Mouse (Mus musculus) gastrocnemius, postnatal 10 days (tissue): ENCODE results near the gene Jarid2. TPM values are rescaled to one million over a fixed set of nuclear protein-coding genes. Genes with fewer than 3 reads are reported as not detected.
A peak's percentile ranks its signal among the peaks of the same experiment; 100 is the strongest.
"Not testable (repeated sequence)": the region's sequence is repeated elsewhere in the genome, so short reads cannot be mapped to it uniquely, and the experiment has no call there.

ENCODE experiments used
- DNase-seq: peaks from one replicate; pipeline ENCODE4 v3.0.0; 2021; ENCODE audit warnings: mixed read lengths
- long read RNA-seq, 2 experiments: library from polyadenylated mRNA; stranded (forward); transcript quantifications; one replicate each; pipeline ENCODE4 v2.0.0; 2021
- total RNA-seq, 2 experiments: library from RNA; stranded (reverse); gene quantifications; 2 replicates each; pipeline ENCODE4 v1.2.3; 2021

Jarid2 gene
- total RNA-seq, result 10 to 100 TPM; 51.7 to 61.3 TPM
- long read RNA-seq, experiment 1, full-length matches to known transcripts, result 4 of 20 reads
- long read RNA-seq, experiment 1, partial matches to known transcripts, result 8 of 20 reads
- long read RNA-seq, experiment 1, other reads (novel, unspliced or antisense), result 8 of 20 reads
- long read RNA-seq, experiment 2, full-length matches to known transcripts, result 1 of 26 reads
- long read RNA-seq, experiment 2, partial matches to known transcripts, result 13 of 26 reads
- long read RNA-seq, experiment 2, other reads (novel, unspliced or antisense), result 12 of 26 reads

DNA sequence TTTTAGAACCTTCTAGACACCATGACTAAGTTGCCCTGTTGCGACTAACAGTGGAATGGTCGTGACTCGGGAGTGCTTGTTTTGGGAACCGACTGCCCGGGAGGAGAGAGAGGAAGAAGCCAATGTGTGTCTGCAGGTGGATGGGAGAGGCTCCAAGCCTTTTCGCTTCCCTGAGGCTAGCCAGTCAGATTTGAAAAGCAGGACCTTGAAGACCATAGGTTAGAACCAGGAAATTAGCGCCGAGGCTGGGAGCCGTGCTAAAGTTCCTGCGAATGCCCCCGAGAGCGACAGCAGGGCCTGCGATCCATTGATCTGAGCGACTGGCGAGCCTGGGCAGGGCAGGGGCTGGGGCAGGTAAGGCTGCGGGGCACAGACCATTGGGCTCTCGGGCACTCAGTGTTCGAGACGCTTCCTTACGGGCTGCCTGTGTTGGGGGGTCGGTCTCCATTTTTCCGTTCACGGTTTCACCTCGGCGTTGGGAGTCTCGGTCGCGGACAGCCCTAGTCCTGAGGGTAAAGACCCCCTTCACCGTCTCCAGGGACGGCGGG is at the start of gene Jarid2:
Gene Jarid2 (plus strand): TSS at position 51 of the 548 bp plus-strand sequence.
- peak; percentile 42 for DNase-seq

DNA sequence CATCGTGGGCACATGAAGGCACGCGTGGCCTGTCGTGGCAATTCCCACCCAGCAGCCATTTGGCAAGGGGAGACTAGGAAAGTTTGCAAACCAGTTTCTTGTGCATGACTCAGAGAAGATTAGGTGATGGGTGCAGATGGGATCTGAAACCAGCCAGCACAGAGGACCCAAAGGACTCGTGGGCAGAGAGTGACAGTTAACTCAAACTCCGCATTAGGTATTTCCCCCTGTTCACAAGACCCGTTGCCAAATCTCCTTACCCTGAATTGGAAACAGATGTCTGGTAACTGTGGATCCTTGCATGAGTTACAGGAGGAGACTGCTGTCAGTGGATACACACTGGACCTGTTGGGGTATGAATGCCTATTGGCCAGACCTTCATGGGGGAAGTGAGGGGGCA is 48.2 kb upstream of the Jarid2 start:
- no peak for DNase-seq

DNA sequence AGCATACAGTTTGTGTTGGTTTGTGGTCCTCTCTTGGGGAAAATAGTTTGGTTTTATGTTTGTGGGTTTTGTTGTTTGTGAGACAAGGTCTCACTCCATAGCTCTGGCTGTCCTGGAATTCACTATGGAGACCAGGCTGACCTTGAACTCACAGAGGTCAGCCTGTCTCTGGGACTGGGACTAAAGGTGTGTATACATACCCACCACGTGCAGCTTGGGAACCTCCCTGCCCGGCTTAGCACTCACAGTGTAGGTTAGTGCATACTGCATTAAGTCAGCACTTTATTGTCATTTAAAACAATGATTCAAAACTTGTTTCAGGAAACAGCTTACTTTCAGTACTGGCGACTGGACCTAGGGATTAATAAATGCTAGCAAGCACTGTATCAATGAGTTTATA is 41.1 kb upstream of the Jarid2 start:
- DNase-seq, result no peak

DNA sequence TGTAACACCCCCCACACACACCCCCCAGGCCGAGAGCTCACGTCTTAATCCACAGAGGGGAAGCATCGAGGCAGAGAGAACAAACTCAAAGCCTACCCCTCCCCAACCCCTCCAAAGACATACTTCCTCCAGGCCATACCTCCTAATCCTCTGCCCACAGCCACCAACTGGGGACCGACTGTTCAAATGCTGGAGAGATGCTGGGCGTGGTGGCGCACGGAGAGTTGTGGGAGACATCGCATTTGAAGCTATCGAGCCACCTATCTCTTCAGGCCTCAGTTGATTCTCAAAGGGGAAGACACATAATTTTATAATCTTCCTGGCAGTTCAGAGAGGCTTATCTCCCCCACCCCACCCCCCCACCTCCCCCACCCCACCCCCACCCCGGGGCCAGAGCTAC is 31.6 kb upstream of the Jarid2 start:
- DNase-seq, result no peak

DNA sequence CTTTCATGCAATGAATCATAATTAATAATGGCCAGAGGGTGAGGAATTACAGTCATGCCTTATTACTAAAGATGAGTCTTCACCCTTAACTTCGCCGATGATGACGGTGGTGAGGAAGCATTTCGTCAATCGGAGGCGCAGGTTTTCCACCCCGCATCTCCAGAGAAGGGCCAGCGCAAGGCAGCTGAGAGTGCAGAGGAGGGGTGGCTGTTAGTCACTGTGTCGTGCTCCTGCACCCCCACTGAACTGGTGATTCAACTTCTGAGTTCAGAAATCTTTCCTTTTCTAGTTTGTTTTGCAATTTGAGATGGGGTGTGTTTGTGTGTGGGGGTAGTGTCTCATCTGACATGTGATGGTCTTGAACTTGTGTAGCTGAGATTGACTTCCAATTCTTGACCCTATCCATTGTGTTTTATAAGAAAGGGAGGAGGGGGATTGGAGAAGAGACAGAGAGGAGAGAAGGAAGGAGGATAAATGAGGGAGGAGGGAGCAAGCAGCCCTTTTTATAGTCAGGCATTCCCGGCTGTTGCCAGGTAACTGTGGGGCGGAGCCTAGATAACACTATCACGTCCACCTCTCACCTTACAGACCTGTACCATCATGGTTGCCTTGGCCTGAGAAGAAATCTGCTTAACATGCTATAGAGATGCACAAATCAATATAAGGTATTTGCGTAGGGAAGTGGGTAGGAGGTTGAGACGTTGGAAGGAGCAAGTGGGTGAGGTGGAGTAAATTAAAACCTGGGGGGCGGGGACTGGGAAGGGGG is 25.1 kb upstream of the Jarid2 start:
- DNase-seq, result no peak

DNA sequence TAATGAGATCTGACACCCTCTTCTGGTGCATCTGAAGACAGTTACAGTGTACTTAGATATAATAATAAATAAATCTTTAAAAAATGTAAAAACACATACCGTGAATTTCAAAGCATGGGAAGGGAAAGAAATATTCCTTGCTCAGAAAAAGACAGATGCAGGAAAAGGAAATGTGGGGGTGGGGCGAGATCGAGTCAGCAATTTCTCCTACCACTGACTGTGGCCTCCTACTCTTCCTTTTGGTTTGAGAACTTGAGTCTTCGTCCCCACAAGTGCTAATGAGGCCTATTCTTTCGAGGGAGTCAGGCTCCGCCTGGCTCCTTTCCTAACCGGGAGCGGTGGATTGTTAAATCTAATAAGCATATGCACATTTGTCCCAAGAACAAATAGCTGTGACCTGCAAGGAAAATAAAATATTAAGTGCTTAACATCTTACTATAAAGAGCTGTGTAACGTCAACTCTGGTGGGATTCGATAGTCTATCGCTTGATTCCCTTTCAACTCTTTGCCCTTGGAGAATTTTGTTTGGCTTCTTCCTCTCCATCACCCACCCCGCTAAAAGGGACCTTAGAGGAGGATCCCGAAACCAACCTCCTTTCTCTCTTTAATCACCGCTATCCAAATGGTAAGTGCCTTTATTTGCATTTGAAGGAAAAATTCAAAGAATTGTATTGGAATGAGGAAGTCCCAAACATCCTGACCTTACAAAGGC is 24.1 kb upstream of the Jarid2 start:
- DNase-seq, result no peak

DNA sequence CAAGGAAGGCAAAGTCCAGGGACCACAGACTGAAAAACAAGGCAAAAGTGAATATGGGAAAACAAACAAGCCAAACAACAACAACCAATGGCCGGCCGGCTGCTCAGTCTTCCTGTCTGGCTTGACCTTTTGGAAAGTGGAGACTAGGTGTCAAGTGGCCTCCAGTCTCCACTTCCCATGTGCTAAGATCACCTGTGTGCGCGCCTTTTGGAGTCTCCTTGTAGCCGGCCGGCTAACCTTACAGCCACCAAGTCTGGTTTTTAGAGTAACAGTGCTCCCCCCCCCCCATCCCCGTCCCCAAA is 23.6 kb upstream of the Jarid2 start:
- no peak for DNase-seq

DNA sequence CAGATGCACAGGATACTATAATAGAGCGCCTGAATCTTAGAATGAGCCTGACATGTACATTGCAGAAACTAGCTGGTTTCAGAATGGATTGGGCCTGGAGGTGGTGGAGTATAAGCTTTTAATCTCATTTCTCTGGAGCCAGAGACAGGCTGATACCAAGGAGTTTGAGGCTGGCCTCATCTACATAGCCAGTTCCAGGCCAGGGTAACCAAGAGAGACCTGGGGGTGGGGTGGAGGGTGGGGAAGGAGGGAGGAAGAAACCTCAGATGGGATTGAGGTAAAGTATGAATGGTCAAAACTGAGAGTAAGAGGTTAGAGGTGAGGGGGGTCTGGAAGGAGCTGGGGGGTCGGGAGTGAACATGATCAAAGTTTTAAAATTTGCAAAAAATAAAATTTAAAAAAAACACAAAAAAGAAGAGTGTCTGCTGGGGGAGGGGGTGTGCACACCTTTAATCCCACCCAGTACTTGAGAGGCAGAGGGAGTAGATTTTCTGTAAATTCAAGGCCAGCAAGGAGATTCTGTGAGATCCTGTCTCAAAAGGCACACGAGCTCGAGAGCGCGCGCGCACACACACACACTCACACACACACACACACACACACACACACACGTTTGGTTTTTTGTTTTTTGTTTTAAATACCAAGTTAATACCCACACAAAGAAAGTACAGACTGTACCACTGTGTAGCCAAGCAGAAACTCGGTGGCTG is 22.9 kb upstream of the Jarid2 start:
- DNase-seq, result no peak

DNA sequence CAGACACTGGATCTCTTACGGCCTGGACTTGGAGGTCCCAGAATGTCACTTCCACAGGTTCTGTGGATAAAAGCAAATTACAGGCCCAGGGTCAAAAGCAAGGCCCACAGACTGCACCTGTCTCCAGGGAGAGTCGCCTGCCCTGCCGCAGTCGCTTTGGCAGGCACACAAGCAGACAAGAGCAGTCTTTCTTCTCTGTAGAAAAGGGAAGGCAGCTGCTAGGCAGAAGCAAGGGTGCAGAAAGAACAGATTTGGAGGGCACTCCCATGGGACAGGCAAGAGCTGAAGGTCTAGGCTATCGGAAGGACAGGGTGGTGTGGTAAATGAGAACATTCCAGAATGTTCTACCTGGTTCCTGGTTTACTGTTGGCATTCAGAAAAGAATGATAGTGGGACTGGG is 22.1 kb upstream of the Jarid2 start:
- DNase-seq, result no peak

DNA sequence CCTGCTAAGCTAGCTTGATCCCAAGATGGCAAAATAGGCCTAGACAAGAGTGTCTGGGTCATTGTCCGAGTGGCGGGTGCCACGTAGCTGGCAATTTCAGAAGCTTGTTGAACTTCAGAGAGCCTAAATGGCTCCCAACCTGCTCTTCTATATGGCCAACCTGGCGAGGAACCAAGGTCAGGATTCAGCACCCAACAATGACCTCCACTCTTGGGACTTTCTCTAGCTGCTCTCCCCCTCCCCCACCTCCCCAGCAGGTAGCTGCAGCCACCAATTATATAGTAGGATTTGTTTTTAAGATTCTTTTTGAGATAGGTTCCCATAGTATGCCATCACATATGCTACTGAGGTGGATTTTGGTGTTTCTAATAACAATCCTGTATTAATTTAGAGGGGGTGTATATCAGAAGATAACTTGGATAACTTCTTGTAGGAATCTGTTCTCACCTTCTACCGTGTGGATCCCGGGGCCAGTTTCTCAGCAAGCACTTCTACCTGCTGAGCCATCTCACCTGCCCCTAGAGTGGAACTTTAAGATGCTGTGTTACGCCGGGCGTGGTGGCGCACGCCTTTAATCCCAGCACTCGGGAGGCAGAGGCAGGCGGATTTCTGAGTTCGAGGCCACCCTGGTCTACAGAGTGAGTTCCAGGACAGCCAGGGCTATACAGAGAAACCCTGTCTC is 20.8 kb upstream of the Jarid2 start:
- DNase-seq, result no peak

DNA sequence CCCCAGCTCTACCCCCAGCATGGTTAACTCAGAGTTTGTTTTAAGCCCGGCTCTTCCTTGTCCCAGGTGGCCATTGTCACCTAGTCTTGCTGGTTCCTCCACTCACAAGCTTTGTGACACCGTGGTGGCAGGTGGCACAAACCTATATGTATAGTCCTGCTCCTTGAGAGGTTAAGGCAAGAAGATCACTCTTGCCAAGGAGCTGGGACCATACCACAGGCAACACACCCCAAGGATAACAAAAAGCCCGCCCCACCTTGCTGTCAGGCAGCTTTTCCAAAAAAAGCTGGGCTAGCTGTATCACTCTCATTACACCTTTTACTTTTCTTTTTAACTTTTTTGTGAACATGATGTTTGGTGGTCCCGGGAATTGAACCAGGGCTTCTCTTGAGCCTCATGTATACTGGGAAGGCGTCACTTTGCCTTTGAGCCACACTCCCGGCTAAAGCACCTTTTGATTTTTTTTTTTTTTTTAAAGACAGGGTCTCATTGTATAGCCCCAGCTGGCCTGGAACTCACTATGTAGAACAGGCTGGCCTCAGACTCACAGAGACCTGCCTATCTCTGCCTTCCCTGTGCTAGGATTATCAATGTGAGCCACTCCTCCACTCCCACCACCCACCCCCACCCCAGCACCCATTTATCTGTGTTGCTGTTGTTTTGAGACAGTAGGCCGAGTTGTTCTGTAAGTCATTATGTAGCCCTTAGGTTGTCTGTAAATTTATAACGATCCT is 19.4 kb upstream of the Jarid2 start:
- no peak for DNase-seq

DNA sequence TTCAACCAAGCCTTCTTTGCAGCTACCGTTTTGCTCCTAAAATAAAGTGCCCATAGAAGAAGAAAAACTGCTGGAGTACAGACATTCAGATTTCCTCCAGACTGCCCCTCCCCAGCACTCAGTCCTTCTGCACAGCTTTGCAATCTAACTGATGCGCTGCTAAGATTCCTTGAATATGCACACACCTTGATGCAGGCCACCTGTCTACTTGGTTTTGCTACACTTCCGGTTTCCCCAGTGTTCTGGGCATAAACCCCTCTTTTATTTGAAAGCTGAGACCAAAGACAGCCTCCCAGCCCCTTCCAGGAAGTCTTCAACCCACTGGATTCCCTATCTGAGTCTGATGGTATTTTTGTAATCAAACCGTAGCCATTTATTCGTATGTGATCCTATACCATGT is 18.2 kb upstream of the Jarid2 start:
- DNase-seq, result no peak

DNA sequence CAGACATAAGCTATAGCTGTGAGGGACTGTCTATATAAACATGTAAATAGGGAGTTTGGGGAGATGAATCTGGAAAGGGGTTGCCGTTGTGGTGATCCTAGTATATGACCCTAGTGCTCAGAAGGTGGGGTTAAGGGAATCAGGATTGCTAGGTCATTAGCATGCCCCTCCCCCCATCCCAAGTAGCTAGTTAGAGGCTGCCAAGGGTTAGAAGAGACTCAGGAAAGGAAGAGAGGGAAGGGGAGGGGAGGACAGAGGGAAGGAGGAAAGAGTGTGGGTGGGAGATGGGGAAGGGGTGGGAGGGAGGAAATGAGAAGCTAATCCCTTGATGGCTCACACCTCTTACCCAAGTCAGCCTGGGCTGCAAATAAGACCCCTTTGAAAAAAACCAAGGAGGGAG is 17.4 kb upstream of the Jarid2 start:
- no peak for DNase-seq

DNA sequence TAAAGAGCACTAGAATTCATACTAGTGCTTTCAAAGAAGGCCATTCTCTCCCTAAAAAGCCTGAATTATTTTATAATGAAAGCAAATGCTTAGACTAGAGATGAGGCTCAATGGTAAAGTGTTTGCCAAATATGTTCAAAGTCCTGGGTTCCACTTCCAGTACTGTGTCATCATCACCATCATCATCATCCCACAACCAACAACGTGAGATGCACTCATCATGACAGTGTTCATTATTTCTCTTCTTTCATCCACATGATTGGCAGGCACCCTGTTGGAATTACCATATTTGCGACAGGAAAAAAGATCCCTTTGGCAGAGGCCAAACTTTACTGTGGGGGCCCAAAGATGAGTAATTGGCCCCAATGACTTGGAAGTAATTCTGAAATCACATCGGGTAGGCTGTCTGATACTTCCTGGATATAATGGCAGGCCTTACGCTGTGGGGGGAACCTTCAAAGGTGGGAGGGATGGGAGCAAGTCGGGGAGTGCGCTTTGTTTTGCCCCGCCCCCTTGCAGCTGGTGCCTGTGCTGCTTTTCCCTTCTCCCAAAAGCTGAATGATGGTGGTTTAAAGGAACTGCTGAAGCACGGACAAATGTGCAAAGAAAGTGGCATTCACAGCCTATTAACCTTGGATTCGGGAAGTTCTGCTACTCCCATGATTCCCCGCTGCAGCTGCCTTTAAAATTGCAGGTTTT is 13.9 kb upstream of the Jarid2 start:
- DNase-seq, result no peak

DNA sequence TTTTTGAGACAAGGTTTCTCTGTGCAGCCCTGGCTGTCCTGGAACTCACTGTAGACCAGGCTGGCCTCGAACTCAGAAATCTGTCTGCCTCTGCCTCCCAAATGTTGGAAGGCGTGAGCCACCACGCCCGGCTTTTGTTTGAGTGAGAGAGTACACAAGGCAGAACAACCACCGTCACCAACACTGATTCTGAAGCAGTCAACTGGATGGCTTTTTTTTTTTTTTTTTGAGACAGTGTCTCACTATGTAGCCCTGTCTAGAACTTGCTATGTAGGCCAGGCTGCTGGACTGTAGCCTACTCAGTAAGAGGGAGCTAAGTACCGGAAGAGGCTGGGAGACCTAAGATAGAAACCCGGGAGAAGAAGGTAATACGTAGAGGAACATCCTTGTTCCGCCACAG is 11.4 kb upstream of the Jarid2 start:
- no peak for DNase-seq

DNA sequence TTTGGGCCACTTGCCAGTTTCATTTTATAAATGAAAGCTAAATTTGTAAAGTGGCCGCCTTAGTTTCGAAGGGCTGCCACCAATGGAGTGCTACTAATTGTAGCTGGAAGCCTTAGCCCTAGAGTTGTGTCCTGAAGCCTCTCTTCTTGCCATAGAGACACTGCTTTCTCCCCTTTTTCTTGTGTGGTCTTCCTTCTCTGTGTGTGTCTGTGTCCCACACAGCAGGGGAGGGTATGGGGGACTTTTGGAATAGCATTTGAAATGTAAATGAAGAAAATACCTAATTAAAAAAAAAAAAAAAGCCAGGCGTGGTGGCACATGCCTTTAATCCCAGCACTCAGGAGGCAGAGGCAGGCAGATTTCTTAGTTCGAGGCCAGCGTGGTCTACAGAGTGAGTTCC is 10.8 kb upstream of the Jarid2 start:
- not testable (repeated sequence) for DNase-seq

DNA sequence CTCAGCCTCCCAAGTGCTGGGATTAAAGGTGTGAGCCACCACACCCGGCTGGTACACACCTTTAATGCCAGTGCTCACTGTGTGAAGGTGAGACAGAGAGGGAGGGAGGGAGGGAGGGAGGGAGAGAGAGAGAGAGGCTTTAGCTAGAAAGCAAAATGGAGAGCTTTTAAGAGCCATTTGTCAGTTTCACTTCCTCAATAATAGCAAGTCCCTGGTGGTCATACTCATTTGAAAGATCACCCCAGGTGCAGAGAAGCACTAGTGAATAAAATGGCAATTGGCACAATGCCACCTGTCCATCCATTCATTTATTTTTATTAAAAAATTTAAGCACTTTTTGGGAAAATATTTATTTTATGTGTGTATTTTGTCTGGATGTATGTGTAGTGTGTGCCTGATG is 9.2 kb upstream of the Jarid2 start:
- DNase-seq, result no peak

DNA sequence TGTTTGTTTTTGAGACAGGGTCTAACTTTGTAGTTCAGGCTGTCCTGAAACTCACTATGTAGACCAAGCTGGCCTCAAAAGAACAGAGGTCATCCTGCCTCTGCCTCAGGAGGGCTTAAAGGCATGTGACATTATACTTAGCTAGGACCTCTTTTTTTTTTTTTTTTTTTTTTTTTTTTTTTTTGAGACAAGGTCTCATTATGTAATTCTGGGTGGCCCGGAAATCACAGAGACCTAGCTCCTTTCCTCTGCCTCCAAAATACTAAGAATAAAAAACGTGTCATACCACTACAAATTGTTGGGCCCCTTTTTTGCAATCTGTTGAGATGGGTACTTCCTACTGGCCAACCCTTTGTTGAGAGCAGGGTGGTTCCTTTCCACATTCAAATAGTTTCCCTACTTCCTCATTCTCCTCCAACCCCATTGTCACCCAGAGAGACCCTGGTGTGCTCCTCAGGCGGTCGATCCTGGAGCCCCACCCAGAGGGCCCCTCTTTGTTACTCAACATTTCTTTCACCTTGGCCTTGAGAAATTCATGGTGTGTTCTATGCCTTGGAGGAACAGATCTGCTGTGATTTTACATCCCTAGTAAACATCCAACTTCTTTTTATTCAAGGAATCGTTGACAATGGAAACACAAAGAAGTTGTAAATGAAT is 7.3 kb upstream of the Jarid2 start:
- DNase-seq, result no peak

DNA sequence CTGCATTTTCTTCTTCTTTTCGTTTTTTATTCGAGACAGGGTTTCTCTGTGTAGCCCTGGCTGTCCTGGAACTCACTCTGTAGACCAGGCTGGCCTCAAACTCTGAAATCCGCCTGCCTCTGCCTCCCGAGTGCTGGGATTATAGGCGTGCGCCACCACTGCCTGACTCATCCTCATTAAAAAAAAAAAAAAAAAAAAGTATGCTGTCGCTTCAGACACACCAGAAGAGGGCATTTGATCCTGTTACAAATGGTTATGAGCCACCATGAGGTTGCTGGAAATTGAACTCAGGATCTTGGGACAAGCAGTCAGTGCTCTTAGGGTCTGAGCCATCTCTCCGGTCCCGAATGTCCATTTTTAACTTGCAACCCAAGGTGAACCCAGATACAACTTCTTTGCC is 5.8 kb upstream of the Jarid2 start:
- DNase-seq, result not testable (repeated sequence)
